In the genomic region with DNA sequence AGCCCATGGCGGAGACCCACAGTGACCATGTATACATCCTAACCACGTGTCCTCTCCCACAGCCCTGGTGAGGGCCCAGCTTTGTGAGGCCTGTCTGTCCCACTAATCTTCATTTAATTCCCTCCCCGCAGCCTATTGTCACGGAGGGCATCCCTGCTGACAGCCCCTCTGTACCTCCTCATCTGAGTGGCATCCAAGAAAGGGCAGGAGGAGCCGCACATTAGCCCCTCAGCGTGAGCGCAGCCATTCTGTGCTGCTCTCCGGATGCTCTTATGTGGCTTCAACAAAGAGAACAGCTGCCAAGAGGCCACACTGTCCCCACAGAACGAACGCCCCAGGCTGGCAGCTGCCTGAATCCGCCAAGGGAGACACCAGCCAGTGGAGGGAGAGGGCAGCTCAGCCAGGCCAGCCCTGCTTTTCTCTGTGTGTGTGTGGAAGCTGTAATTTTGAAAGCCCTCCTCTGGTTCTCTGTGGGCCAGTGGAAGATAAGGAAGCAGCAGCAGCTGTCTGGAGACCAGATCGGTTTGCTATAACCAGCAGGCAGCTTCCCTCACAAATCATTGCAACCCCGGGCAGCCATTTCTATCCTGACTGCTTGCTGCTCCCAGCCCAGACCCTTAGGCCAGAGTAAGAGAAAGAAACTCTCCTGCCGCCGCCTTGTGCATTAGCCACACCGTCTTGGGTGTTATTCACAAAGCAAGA, we compare ENCODE assay signal across 8 mouse cellular contexts.
DNase-seq lines count a peak whose midpoint lies in the region; ATAC-seq and TF ChIP-seq lines count a peak whose summit lies in the region.

No protein-coding gene starts in this region.

- H3K9ac ChIP-seq in heart, embryonic 15.5 days: no peak overlapping the region
- no peak overlapping the region for H3K9ac ChIP-seq in heart, adult 2 months (ENCODE audit: low read depth, low read length)
- no peak overlapping the region for H3K9ac ChIP-seq in liver, postnatal 0 days (replicated peaks)

- H3K27ac ChIP-seq in heart, embryonic 15.5 days: peak overlapping the region; percentile 32; the same call in 1 of the 2 replicates
- no peak overlapping the region for H3K27ac ChIP-seq in heart, adult 2 months
- H3K27ac ChIP-seq in embryonic facial prominence, embryonic 10.5 days (replicated peaks): peak overlapping the region; percentile 82
- peak overlapping the region; percentile 38; the same call in 1 of the 2 replicates for H3K27ac ChIP-seq in limb, embryonic 10.5 days
- H3K27ac ChIP-seq in liver, postnatal 0 days (ENCODE audit: low read depth): no peak overlapping the region
- no peak overlapping the region for H3K27ac ChIP-seq in left cerebral cortex, adult 2 months

- ATAC-seq in heart, embryonic 15.5 days (replicated peaks; ENCODE audit: insufficient number of reproducible peaks, insufficient read depth, low FRiP score, low read depth): no peak
- no peak for ATAC-seq in frontal cortex, adult (ENCODE audit: low TSS enrichment)
- no peak for ATAC-seq in liver, postnatal 0 days

- no peak for TF ChIP-seq CTCF in heart, adult 2 months (IDR thresholded peaks at IDR 0.05)
- TF ChIP-seq CTCF in liver, postnatal 0 days (IDR thresholded peaks at IDR 0.05; ENCODE audit: low read depth): no peak
- no peak for TF ChIP-seq CTCF in left cerebral cortex, adult 2 months (IDR thresholded peaks at IDR 0.05)

- no peaks in the 10 kb centered on the region for H3K79me2 ChIP-seq in heart, adult 2 months (replicated peaks; ENCODE audit: control insufficient read depth, insufficient read depth, low read length)

- 0 out of 2 replicates have a peak, but pooled peaks cover 10% of the 10 kb centered on the region for H3K36me3 ChIP-seq in heart, embryonic 15.5 days
- H3K36me3 ChIP-seq in heart, adult 2 months (ENCODE audit: control insufficient read depth, insufficient read depth, low read length): no peaks in the 10 kb centered on the region
- peaks cover 32% of the 10 kb centered on the region for H3K36me3 ChIP-seq in embryonic facial prominence, embryonic 10.5 days (replicated peaks)
- H3K36me3 ChIP-seq in limb, embryonic 10.5 days: peaks cover 21% of the 10 kb centered on the region
- no peaks in the 10 kb centered on the region for H3K36me3 ChIP-seq in liver, postnatal 0 days (replicated peaks; ENCODE audit: insufficient read depth, low read length)

- H3K27me3 ChIP-seq in heart, embryonic 15.5 days: no peaks in the 10 kb centered on the region
- no peaks in the 10 kb centered on the region for H3K27me3 ChIP-seq in heart, adult 2 months (ENCODE audit: control insufficient read depth, insufficient read depth, low read length)
- H3K27me3 ChIP-seq in embryonic facial prominence, embryonic 10.5 days (replicated peaks; ENCODE audit: low read depth, poor library complexity, severe bottlenecking): 0 out of 2 replicates have a peak, but pooled peaks cover 8% of the 10 kb centered on the region
- H3K27me3 ChIP-seq in limb, embryonic 10.5 days (ENCODE audit: low read depth, poor library complexity, severe bottlenecking): 0 out of 2 replicates have a peak, but pooled peaks cover 4% of the 10 kb centered on the region
- H3K27me3 ChIP-seq in liver, postnatal 0 days (ENCODE audit: insufficient read depth, low read length): no peaks in the 10 kb centered on the region

- H3K4me2 ChIP-seq in heart, embryonic 15.5 days: no peak overlapping the region
- no peak overlapping the region for H3K4me2 ChIP-seq in liver, postnatal 0 days (ENCODE audit: low read depth, low read length)

- WGBS in heart, embryonic 15.5 days: 54% methylated on average over 16 of the region's 16 CpGs
- WGBS in heart, adult 2 months: 65% methylated on average over 16 of the region's 16 CpGs
- 37% methylated on average over 16 of the region's 16 CpGs for WGBS in embryonic facial prominence, embryonic 10.5 days
- WGBS in limb, embryonic 10.5 days: 62% methylated on average over 16 of the region's 16 CpGs
- WGBS in liver, postnatal 0 days (ENCODE audit: insufficient replicate concordance): 67% methylated on average over 16 of the region's 16 CpGs

- no peak overlapping the region for H3K4me3 ChIP-seq in heart, embryonic 15.5 days
- no peak overlapping the region for H3K4me3 ChIP-seq in heart, adult 2 months
- H3K4me3 ChIP-seq in embryonic facial prominence, embryonic 10.5 days: no peak overlapping the region
- no peak overlapping the region for H3K4me3 ChIP-seq in limb, embryonic 10.5 days
- no peak overlapping the region for H3K4me3 ChIP-seq in liver, postnatal 0 days (ENCODE audit: low read depth, low read length)
- H3K4me3 ChIP-seq in left cerebral cortex, adult 2 months: no peak overlapping the region

- TF ChIP-seq EP300 in heart, adult 2 months (IDR thresholded peaks at IDR 0.05; ENCODE audit: insufficient read depth, low read depth, low read length): no peak
- no peak for TF ChIP-seq EP300 in liver, postnatal 0 days (IDR thresholded peaks at IDR 0.05; ENCODE audit: low read depth)

- TF ChIP-seq POLR2A in heart, adult 2 months (IDR thresholded peaks at IDR 0.05; ENCODE audit: insufficient read depth, low read depth, low read length): no peak

- DNase-seq in heart, adult 2 months: no peak
- peak; percentile 60 for DNase-seq in embryonic facial prominence, embryonic 10.5 days (ENCODE audit: low spot score)
- DNase-seq in limb, embryonic 10.5 days (ENCODE audit: low spot score): no peak
- DNase-seq in retina, postnatal 1 day: peak; percentile 96
- DNase-seq in liver, postnatal 0 days: no peak
- DNase-seq in left cerebral cortex, adult 2 months (ENCODE audit: extremely low spot score in 1 of 2, low spot score in 2 of 2): no peak

- H3K9me3 ChIP-seq in heart, embryonic 15.5 days (replicated peaks): no peaks in the 10 kb centered on the region
- no peaks in the 10 kb centered on the region for H3K9me3 ChIP-seq in embryonic facial prominence, embryonic 10.5 days
- no peaks in the 10 kb centered on the region for H3K9me3 ChIP-seq in limb, embryonic 10.5 days (replicated peaks)
- H3K9me3 ChIP-seq in liver, postnatal 0 days (ENCODE audit: low read length): no peaks in the 10 kb centered on the region

- intact Hi-C loops in heart, adult 2 months (cut with DNase I): no loop called here
- intact Hi-C loops in left cerebral cortex, adult 2 months (cut with DNase I): no loop called here

- peaks cover 42% of the 10 kb centered on the region for H3K4me1 ChIP-seq in heart, embryonic 15.5 days (replicated peaks)
- peaks cover 2% of the 10 kb centered on the region; the same call in 1 of the 2 replicates for H3K4me1 ChIP-seq in heart, adult 2 months (ENCODE audit: control insufficient read depth, insufficient read depth, low read length)
- peaks cover 77% of the 10 kb centered on the region for H3K4me1 ChIP-seq in embryonic facial prominence, embryonic 10.5 days
- H3K4me1 ChIP-seq in limb, embryonic 10.5 days: peaks cover 78% of the 10 kb centered on the region
- H3K4me1 ChIP-seq in liver, postnatal 0 days (ENCODE audit: insufficient read depth): no peaks in the 10 kb centered on the region

Comparison
In these comparisons a context has a peak if more than half of its experiments do, and no peak if none do; other contexts are left out.
1. H3K27ac ChIP-seq: peak in heart, embryonic 15.5 days (single experiment), embryonic facial prominence, embryonic 10.5 days (single experiment) and limb, embryonic 10.5 days (single experiment); none in heart, adult 2 months (single experiment), liver, postnatal 0 days (single experiment) and left cerebral cortex, adult 2 months (single experiment).
2. DNase-seq: peak in embryonic facial prominence, embryonic 10.5 days (single experiment) and retina, postnatal 1 day (single experiment); none in heart, adult 2 months (0 of 2), limb, embryonic 10.5 days (single experiment), liver, postnatal 0 days (single experiment) and left cerebral cortex, adult 2 months (0 of 2).